Mouse (Mus musculus) forebrain, embryonic 15.5 days (tissue): Measurements from ENCODE around the gene Eefsec. TPM values are rescaled to one million over a fixed set of nuclear protein-coding genes. Genes with fewer than 3 reads are reported as not detected.

Source experiments
- ATAC-seq: fragments of 200-750 bp; cut with Nextera tagmentation; replicated peaks from 2 replicates; pipeline ENCODE4 v1.8.0; 2017; ENCODE audit warnings: mild to moderate bottlenecking, moderate TSS enrichment, moderate library complexity
- H3K27ac ChIP-seq: fragments of 300-500 bp; sonication (generic); replicated peaks from 2 replicates; pipeline ENCODE4 v1.5.1; 2015; ENCODE audit warnings: mild to moderate bottlenecking, inconsistent platforms
- H3K27me3 ChIP-seq: fragments of 300-500 bp; sonication (generic); 2 replicates; pipeline ENCODE4 v1.6.1; 2015; ENCODE audit warnings: inconsistent platforms
- H3K36me3 ChIP-seq: fragments of 300-500 bp; sonication (generic); 2 replicates; pipeline ENCODE4 v1.6.1; 2015; ENCODE audit warnings: mild to moderate bottlenecking, inconsistent platforms
- H3K4me1 ChIP-seq: fragments of 300-500 bp; sonication (generic); 2 replicates; pipeline ENCODE4 v1.6.1; 2015; ENCODE audit warnings: inconsistent platforms
- H3K4me2 ChIP-seq: fragments of 300-500 bp; sonication (generic); replicated peaks from 2 replicates; pipeline ENCODE4 v1.6.1; 2015; ENCODE audit warnings: mild to moderate bottlenecking, inconsistent platforms
- H3K4me3 ChIP-seq: fragments of 300-500 bp; sonication (generic); 2 replicates; pipeline ENCODE4 v1.5.1; 2015; ENCODE audit warnings: mild to moderate bottlenecking, inconsistent platforms
- H3K9ac ChIP-seq: fragments of 300-500 bp; sonication (generic); replicated peaks from 2 replicates; pipeline ENCODE4 v1.6.1; 2015; ENCODE audit warnings: mild to moderate bottlenecking, inconsistent platforms
- H3K9me3 ChIP-seq: fragments of 300-500 bp; sonication (generic); 2 replicates; pipeline ENCODE4 v1.6.1; 2016; ENCODE audit warnings: inconsistent platforms
- WGBS: fragments of 180-500 bp; shearing (Covaris S2); methylation state at CpG from one replicate; pipeline ENCODE4 v1.1.7; 2015; ENCODE audit warnings: mixed read lengths; 5-methylcytosine and 5-hydroxymethylcytosine counted together
- polyA plus RNA-seq: library from polyadenylated mRNA; unstranded; fragments of >200 nt; fragmentation: Nextera tagmentation; extraction: Ambion mirVana; gene quantifications from 2 replicates; pipeline ENCODE4 v1.2.1, GENCODE M21; 2015

The Eefsec gene
- polyA plus RNA-seq, 1 experiment from 2014 or later: 32.7 TPM

- H3K4me1 ChIP-seq: peaks cover 15% of the 10 kb centered on the region
- H3K4me2 ChIP-seq: no peak overlapping the region
- peak; percentile 57; the same call in 1 of the 2 replicates for ATAC-seq
- no peak overlapping the region for H3K27ac ChIP-seq
- H3K27me3 ChIP-seq: no peaks in the 10 kb centered on the region
- H3K36me3 ChIP-seq: no peaks in the 10 kb centered on the region
- no peak overlapping the region for H3K9ac ChIP-seq
- no peak overlapping the region for H3K4me3 ChIP-seq
- H3K9me3 ChIP-seq: no peaks in the 10 kb centered on the region
- WGBS: 4% methylated on average over 5 of the region's 5 CpGs
These were observed 36.8 kb downstream of the Eefsec start for GRCm38 (mm10) chr6:88409492-88409891.

- Histone ChIP-seq H3K9me3 (no peaks in the 10 kb centered on the region), H3K4me2 (no peak overlapping the region), H3K9ac (no peak overlapping the region), H3K4me3 (no peak overlapping the region), H3K27me3 (no peaks in the 10 kb centered on the region), H3K4me1 (peaks cover 5% of the 10 kb centered on the region), H3K36me3 (no peaks in the 10 kb centered on the region), H3K27ac (no peak overlapping the region)
- WGBS: 66% methylated on average over 6 of the region's 6 CpGs
- no peak for ATAC-seq
These were observed 45.9 kb downstream of the Eefsec start for GRCm38 (mm10) chr6:88400451-88400850.

DNA sequence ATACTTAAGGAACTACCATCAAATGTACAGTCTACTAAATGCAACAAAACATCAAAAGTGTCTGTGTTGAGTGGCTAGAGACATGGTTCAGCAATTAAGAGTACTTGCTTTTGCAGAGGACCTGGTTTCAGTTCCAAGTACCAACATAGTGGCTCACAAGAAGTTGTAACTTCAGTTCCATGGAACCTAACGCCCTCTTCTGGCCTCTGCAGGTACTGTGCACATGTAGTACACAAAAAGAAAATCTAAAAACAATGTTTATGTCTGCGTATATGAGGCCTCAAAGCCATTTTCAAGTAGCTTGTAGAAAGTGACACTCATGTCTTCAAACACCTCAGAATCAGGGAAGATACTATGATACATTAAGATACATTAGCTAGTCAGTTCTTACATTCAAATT lies 48.4 kb downstream of the Eefsec start:
- H3K4me3 ChIP-seq: no peak overlapping the region
- no peak for ATAC-seq
- H3K4me2 ChIP-seq: no peak overlapping the region
- H3K27ac ChIP-seq: no peak overlapping the region
- 82% methylated on average over 2 of the region's 2 CpGs for WGBS
- no peak overlapping the region for H3K9ac ChIP-seq
- H3K9me3 ChIP-seq: no peaks in the 10 kb centered on the region
- no peaks in the 10 kb centered on the region for H3K36me3 ChIP-seq
- H3K27me3 ChIP-seq: no peaks in the 10 kb centered on the region
- H3K4me1 ChIP-seq: peaks cover 5% of the 10 kb centered on the region

GRCm38 (mm10) chr6:88388946-88389345 lies 57.4 kb downstream of the Eefsec start:
- Histone ChIP-seq H3K36me3 (no peaks in the 10 kb centered on the region), H3K4me3 (no peak overlapping the region), H3K4me2 (no peak overlapping the region), H3K27ac (peak overlapping the region; percentile 51), H3K27me3 (no peaks in the 10 kb centered on the region), H3K9ac (no peak overlapping the region), H3K9me3 (no peaks in the 10 kb centered on the region), H3K4me1 (peaks cover 23% of the 10 kb centered on the region)
- WGBS: 63% methylated on average over 5 of the region's 5 CpGs
- ATAC-seq: no peak

DNA sequence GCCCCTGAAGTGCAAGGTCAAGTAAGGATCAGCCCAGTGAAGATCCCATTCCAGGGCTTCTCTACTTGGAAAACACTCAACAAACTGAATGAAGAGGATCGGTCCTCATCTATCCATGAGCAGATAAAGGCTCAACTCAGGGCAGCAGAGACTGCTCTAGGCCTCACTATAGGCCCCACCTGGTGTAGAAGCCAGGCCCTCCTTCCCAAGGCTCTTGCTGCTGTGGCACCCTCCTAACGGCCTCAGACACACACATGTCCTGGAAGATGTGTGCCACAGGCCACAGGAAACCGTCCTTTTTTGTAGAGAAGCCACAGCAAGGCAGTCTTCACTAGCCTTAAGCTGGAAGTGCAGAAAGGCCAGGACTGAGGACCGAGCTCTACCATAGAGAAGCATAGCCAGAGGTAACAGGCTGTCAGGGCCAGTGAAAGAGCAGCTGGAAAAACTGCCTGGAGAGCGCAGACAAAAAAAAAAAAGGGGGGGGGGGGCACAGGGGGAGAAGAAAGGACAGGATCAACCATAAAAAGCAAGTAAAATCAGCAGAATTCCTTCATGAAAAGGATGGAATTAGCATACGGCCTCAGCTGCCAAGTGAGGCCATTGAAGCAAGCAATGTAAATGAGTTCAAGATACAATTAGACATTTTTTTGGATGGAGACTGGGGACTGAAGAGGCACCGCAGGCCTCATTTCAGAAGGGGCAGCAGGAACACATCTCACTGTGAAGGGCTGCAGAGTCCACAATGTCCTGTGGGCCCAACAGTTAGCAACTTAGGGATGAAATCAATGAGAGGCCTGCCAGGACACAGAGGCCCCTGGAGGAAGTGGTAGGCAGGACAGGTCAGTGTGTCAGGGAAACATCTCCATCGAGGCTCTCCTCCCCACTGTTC lies 58.3 kb downstream of the Eefsec start:
- Histone ChIP-seq H3K27me3 (no peaks in the 10 kb centered on the region), H3K27ac (peak overlapping the region; percentile 86), H3K9ac (0 out of 2 replicates have a peak overlapping the region, but pooled peaks have one; percentile 19), H3K9me3 (no peaks in the 10 kb centered on the region), H3K4me2 (no peak overlapping the region), H3K36me3 (no peaks in the 10 kb centered on the region), H3K4me1 (peaks cover 23% of the 10 kb centered on the region), H3K4me3 (no peak overlapping the region)
- 17% methylated on average over 8 of the region's 8 CpGs for WGBS
- peak; percentile 72 for ATAC-seq

DNA sequence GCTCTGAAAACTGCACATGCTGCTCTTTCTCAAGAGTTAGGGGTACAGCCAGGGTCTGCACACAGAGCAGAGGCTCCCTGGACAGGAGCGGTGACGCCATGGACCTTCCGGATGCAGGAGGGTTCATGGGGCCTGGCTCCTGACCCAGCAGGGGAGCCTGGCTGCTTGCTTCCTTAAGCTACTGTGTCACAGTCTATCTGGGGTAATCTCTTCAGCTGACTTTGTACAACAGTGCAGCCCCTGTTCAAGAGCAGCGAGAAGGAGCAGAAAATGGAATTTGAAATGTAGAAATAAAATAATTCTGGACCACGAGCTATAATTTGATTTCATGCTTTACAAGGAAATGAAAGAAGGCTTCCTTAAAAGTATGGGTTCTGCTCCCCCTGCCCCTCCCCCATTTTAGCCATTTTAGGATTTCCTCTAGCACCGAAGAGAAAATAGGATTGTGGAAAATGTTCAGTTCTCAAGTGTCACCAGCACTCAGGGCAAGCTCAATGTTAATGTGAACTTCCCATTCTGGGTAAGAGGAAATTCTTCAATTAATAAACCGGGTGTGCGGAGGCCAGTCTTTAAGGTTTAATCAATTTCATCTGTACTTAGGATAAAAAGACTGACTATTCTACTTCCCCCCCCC lies 61.8 kb downstream of the Eefsec start:
- ATAC-seq: no peak
- no peak overlapping the region for H3K9ac ChIP-seq
- H3K27ac ChIP-seq: no peak overlapping the region
- no peak overlapping the region for H3K4me3 ChIP-seq
- no peak overlapping the region for H3K4me2 ChIP-seq
- H3K4me1 ChIP-seq: peaks cover 19% of the 10 kb centered on the region
- WGBS: 77% methylated on average over 8 of the region's 8 CpGs
- no peaks in the 10 kb centered on the region for H3K9me3 ChIP-seq
- H3K36me3 ChIP-seq: no peaks in the 10 kb centered on the region
- no peaks in the 10 kb centered on the region for H3K27me3 ChIP-seq

GRCm38 (mm10) chr6:88383734-88384133 lies 62.6 kb downstream of the Eefsec start:
- Histone ChIP-seq H3K27me3 (no peaks in the 10 kb centered on the region), H3K4me2 (no peak overlapping the region), H3K36me3 (no peaks in the 10 kb centered on the region), H3K4me3 (no peak overlapping the region), H3K4me1 (peaks cover 16% of the 10 kb centered on the region), H3K9ac (no peak overlapping the region), H3K9me3 (no peaks in the 10 kb centered on the region), H3K27ac (no peak overlapping the region)
- ATAC-seq: no peak

DNA sequence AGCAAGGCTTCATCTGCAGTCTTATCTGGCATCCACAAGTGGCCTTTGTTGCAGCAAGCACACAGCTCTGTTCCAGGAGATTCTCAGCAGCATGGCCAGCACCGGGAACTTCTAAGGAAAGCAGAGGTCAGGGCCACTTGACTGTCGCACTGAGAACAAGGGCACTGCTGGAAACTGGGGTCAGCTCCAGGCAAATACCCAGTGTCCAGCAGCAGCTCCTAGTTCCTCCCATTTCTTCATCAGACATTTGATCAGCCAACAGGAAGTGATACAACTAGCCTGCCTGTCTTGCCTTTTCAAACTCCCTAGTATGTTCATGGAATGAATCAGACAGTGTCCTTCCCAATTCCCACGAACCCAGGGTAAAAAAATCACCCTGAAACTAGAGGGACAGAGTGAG lies 66.6 kb downstream of the Eefsec start:
- no peaks in the 10 kb centered on the region for H3K27me3 ChIP-seq
- H3K9me3 ChIP-seq: no peaks in the 10 kb centered on the region

GRCm38 (mm10) chr6:88378829-88379228 lies 67.5 kb downstream of the Eefsec start:
- H3K9ac ChIP-seq: no peak overlapping the region
- no peak for ATAC-seq
- WGBS: 100% methylated on average over 1 of the region's 1 CpGs

More for the DNA sequence above, 66.6 kb downstream of the Eefsec start:
- H3K9ac ChIP-seq: no peak overlapping the region
- H3K27ac ChIP-seq: no peak overlapping the region
- no peak overlapping the region for H3K4me3 ChIP-seq
- 66% methylated on average over 3 of the region's 3 CpGs for WGBS
- ATAC-seq: no peak
- H3K4me1 ChIP-seq: no peaks in the 10 kb centered on the region
- no peaks in the 10 kb centered on the region for H3K36me3 ChIP-seq
- H3K4me2 ChIP-seq: no peak overlapping the region

DNA sequence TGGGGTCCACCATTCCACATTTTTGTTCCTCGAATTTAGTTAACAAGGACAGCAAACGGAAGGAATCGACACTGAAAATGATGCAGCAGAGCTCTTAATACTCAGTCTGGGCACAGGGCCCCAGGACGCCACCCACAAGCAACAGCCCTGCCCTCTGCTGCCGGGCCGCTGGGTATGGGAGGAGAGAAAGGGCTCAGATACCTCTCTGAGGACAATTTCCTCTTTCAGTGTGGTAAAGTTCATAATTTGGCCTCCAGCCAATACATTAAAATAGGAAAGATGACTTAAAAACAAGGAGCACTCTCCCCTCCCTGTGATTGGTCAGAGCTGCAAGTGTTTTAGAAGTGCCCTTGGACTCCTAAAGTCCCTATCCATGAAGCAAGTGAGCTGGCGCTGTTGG lies 72.1 kb downstream of the Eefsec start:
- Histone ChIP-seq H3K9ac (no peak overlapping the region), H3K9me3 (no peaks in the 10 kb centered on the region), H3K36me3 (no peaks in the 10 kb centered on the region), H3K27ac (no peak overlapping the region), H3K4me2 (no peak overlapping the region), H3K4me3 (no peak overlapping the region), H3K27me3 (no peaks in the 10 kb centered on the region), H3K4me1 (peaks cover 6% of the 10 kb centered on the region)
- no peak for ATAC-seq
- WGBS: 81% methylated on average over 7 of the region's 7 CpGs

More at GRCm38 (mm10) chr6:88378829-88379228, 67.5 kb downstream of the Eefsec start:
- Histone ChIP-seq H3K27me3 (no peaks in the 10 kb centered on the region), H3K9me3 (no peaks in the 10 kb centered on the region), H3K36me3 (no peaks in the 10 kb centered on the region), H3K4me2 (no peak overlapping the region), H3K27ac (no peak overlapping the region), H3K4me3 (no peak overlapping the region), H3K4me1 (no peaks in the 10 kb centered on the region)

- H3K36me3 ChIP-seq: no peaks in the 10 kb centered on the region
- WGBS: 53% methylated on average over 8 of the region's 8 CpGs
- no peak for ATAC-seq
- H3K4me3 ChIP-seq: no peak overlapping the region
- H3K27ac ChIP-seq: no peak overlapping the region
- H3K9me3 ChIP-seq: no peaks in the 10 kb centered on the region
- H3K9ac ChIP-seq: no peak overlapping the region
- H3K4me2 ChIP-seq: no peak overlapping the region
- H3K4me1 ChIP-seq: peaks cover 6% of the 10 kb centered on the region
- H3K27me3 ChIP-seq: no peaks in the 10 kb centered on the region
These were observed 76.3 kb downstream of the Eefsec start for GRCm38 (mm10) chr6:88369851-88370635.

- no peak overlapping the region for H3K4me3 ChIP-seq
- H3K36me3 ChIP-seq: no peaks in the 10 kb centered on the region
- no peaks in the 10 kb centered on the region for H3K27me3 ChIP-seq
- no peak overlapping the region for H3K27ac ChIP-seq
- no peak for ATAC-seq
- H3K4me2 ChIP-seq: no peak overlapping the region
- H3K4me1 ChIP-seq: no peaks in the 10 kb centered on the region
- no peak overlapping the region for H3K9ac ChIP-seq
- WGBS: 85% methylated on average over 1 of the region's 1 CpGs
- no peaks in the 10 kb centered on the region for H3K9me3 ChIP-seq
These were observed 82.8 kb downstream of the Eefsec start for GRCm38 (mm10) chr6:88363475-88364012.
